ENCODE assay signal across 14 mouse cellular contexts in the genomic region with DNA sequence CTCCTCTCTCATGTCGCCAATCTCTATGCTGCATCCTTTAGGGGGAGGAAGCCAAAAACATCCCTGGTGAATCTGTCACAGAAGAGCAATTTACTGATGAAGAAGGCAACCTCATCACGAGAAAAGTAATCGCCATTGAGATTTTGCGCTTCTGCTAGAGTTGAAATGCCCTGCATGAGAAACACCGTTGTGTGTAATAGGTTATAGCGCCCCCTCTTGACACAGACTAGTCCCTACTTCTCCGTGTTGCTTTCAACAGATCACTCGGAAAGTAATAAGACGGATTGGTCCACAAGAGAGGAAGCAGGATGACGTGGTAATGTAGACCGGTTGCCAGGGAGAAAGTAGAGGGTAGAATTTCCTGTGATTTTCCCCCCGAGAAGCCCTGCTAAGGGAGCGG.
"Had no signal": no experiment of that assay in that cellular context is flagged by ENCODE, and none has a peak within 500 bp of the region (broad histone marks: within the 10 kb centered on the region; RNA-seq: fewer than 3 reads in every experiment).

No protein-coding gene starts in this region.

- H3K9me3 ChIP-seq: limb, embryonic 15.5 days; liver, embryonic 12.5 days; midbrain, embryonic 12.5 days had no signal

- H3K27me3 ChIP-seq: limb, embryonic 15.5 days; liver, embryonic 12.5 days; midbrain, embryonic 12.5 days had no signal

- ATAC-seq: liver, embryonic 12.5 days had no signal

- H3K27ac ChIP-seq: kidney, postnatal 0 days; limb, embryonic 15.5 days; liver, embryonic 12.5 days; midbrain, embryonic 12.5 days had no signal

- DNase-seq: kidney, adult 9 months; kidney, postnatal 36 days; lung, embryonic 14.5 days; lung, postnatal 14 days; retina, postnatal 1 day; right cerebral cortex, postnatal 4 days; spleen, adult 18-20 months; thymus, adult 2 months; thymus, postnatal 25 days had no signal

- H3K4me3 ChIP-seq: limb, embryonic 15.5 days; liver, embryonic 12.5 days; midbrain, embryonic 12.5 days; myocyte had no signal

- H3K4me1 ChIP-seq: liver, embryonic 12.5 days; midbrain, embryonic 12.5 days had no signal

- H3K9ac ChIP-seq: limb, embryonic 15.5 days; liver, embryonic 12.5 days; lung, embryonic 14.5 days; midbrain, embryonic 12.5 days had no signal

- H3K36me3 ChIP-seq: liver, embryonic 12.5 days had no signal

- H3K4me2 ChIP-seq: limb, embryonic 15.5 days; liver, embryonic 12.5 days; lung, embryonic 14.5 days; midbrain, embryonic 12.5 days had no signal
